Mouse (Mus musculus): ENCODE results near the gene Fndc3b.

GRCm38 (mm10) chr3:27494066-27494465 is 217.0 kb downstream of the Fndc3b start:
- no peak for TF ChIP-seq CTCF (IDR thresholded peaks at IDR 0.05; ENCODE audit: control insufficient read depth, insufficient read depth, insufficient replicate concordance, low read depth, low read length)
- no peak for TF ChIP-seq POLR2A (IDR thresholded peaks at IDR 0.05; ENCODE audit: control insufficient read depth, low read depth, low read length)
